Mouse (Mus musculus) erythroblast, embryonic 14.5 days (primary cell): Measurements from ENCODE around the gene H2-Eb2. TPM values are rescaled to one million over a fixed set of nuclear protein-coding genes. Genes with fewer than 3 reads are reported as not detected.

Experiments
- H3K27me3 ChIP-seq: 2 replicates; pipeline ENCODE4 v1.6.1; 2012; ENCODE audit warnings: inconsistent platforms; ENCODE audit not compliant: control insufficient read depth
- H3K36me3 ChIP-seq: 2 replicates; pipeline ENCODE4 v1.6.1; 2012; ENCODE audit warnings: mild to moderate bottlenecking, inconsistent platforms; ENCODE audit not compliant: control insufficient read depth
- H3K4me1 ChIP-seq: 2 replicates; pipeline ENCODE4 v1.6.1; 2012; ENCODE audit warnings: inconsistent platforms; ENCODE audit not compliant: control insufficient read depth
- H3K4me3 ChIP-seq: replicated peaks from 2 replicates; pipeline ENCODE3; 2012; ENCODE audit warnings: moderate library complexity, mild to moderate bottlenecking, inconsistent platforms
- H3K9me3 ChIP-seq: 2 replicates; pipeline ENCODE4 v1.6.1; 2012; ENCODE audit warnings: low read length, inconsistent platforms, mixed read lengths; ENCODE audit not compliant: control insufficient read depth
- GATA1 ChIP-seq: IDR thresholded peaks from 2 replicates; pipeline ENCODE4 v1.6.1; 2012; ENCODE audit warnings: low read length, inconsistent platforms, mixed read lengths
- TAL1 ChIP-seq: IDR thresholded peaks from 3 replicates; pipeline ENCODE4 v1.6.1; 2012; ENCODE audit warnings: low read length, inconsistent platforms, mixed read lengths
- polyA plus RNA-seq: library from polyadenylated mRNA; stranded (reverse); fragments of >175 nt; gene quantifications from 2 replicates; pipeline ENCODE4 v1.2.3, GENCODE M21; 2012

The H2-Eb2 gene
- polyA plus RNA-seq, 1 experiment: not detected

GRCm38 (mm10) chr17:34384699-34385098 is 59.2 kb downstream of the H2-Eb2 start:
- H3K4me3 ChIP-seq: no peak overlapping the region
- no peaks in the 10 kb centered on the region for H3K36me3 ChIP-seq

GRCm38 (mm10) chr17:34386656-34387055 is 61.2 kb downstream of the H2-Eb2 start:
- no peaks in the 10 kb centered on the region for H3K36me3 ChIP-seq
- H3K27me3 ChIP-seq: peaks cover 7% of the 10 kb centered on the region
- no peaks in the 10 kb centered on the region for H3K4me1 ChIP-seq
- no peaks in the 10 kb centered on the region; the same call in 1 of the 2 replicates for H3K9me3 ChIP-seq
- H3K4me3 ChIP-seq: no peak overlapping the region
- TF ChIP-seq TAL1 (no peak), GATA1 (no peak)

More at GRCm38 (mm10) chr17:34384699-34385098, 59.2 kb downstream of the H2-Eb2 start:
- TF ChIP-seq TAL1: no peak
- no peaks in the 10 kb centered on the region for H3K27me3 ChIP-seq
- H3K4me1 ChIP-seq: no peaks in the 10 kb centered on the region
- peaks cover 2% of the 10 kb centered on the region; the same call in 1 of the 2 replicates for H3K9me3 ChIP-seq

GRCm38 (mm10) chr17:34388513-34388912 is 63.0 kb downstream of the H2-Eb2 start:
- H3K4me1 ChIP-seq: no peaks in the 10 kb centered on the region
- H3K9me3 ChIP-seq: no peaks in the 10 kb centered on the region; the same call in 1 of the 2 replicates
- no peak for TF ChIP-seq TAL1
- no peak for TF ChIP-seq GATA1
- no peak overlapping the region for H3K4me3 ChIP-seq
- H3K27me3 ChIP-seq: peaks cover 18% of the 10 kb centered on the region
- H3K36me3 ChIP-seq: no peaks in the 10 kb centered on the region

Other genes with a start within 250 kb of the H2-Eb2 start
- 0.04 and 0.14 TPM in 2 replicates for gene H2-Oa, start 233.3 kb upstream of the H2-Eb2 start, polyA plus RNA-seq
- gene H2-DMa, start 206.1 kb upstream of the H2-Eb2 start, polyA plus RNA-seq: 0.46 and 1.0 TPM in 2 replicates
- 28.3 and 30.4 TPM in 2 replicates for gene Brd2, start 203.0 kb upstream of the H2-Eb2 start, polyA plus RNA-seq
- gene H2-DMb2, start 182.4 kb upstream of the H2-Eb2 start, polyA plus RNA-seq: not detected in 2 replicates
- not detected in 2 replicates for gene H2-DMb1, start 172.6 kb upstream of the H2-Eb2 start, polyA plus RNA-seq
- 0.05 and 0.06 TPM in 2 replicates for gene Tap1, start 138.1 kb upstream of the H2-Eb2 start, polyA plus RNA-seq
- 0.05 and 0.10 TPM in 2 replicates for gene Psmb9, start 137.9 kb upstream of the H2-Eb2 start, polyA plus RNA-seq
- gene Psmb8, start 127.9 kb upstream of the H2-Eb2 start, polyA plus RNA-seq: 0.24 and 0.28 TPM in 2 replicates
- gene Tap2, start 122.1 kb upstream of the H2-Eb2 start, polyA plus RNA-seq: 0.83 and 1.0 TPM in 2 replicates
- gene H2-Ob, start 86.8 kb upstream of the H2-Eb2 start, polyA plus RNA-seq: not detected in 2 replicates
- gene H2-Ab1, start 68.0 kb upstream of the H2-Eb2 start, polyA plus RNA-seq: 0.14 TPM in 1 of 2 replicates, not detected in the other
- not detected in 2 replicates for gene H2-Aa, start 37.8 kb upstream of the H2-Eb2 start, polyA plus RNA-seq
- 0.05 TPM in 1 of 2 replicates, not detected in the other for gene H2-Eb1, start 19.8 kb upstream of the H2-Eb2 start, polyA plus RNA-seq
- not detected in 2 replicates for gene Btnl2, start 29.2 kb downstream of the H2-Eb2 start, polyA plus RNA-seq
- gene Btnl1, start 51.5 kb downstream of the H2-Eb2 start, polyA plus RNA-seq: not detected in 2 replicates
- not detected in 2 replicates for gene BC051142, start 73.2 kb downstream of the H2-Eb2 start, polyA plus RNA-seq
- 0.02 TPM in 1 of 2 replicates, not detected in the other for gene Btnl4, start 151.7 kb downstream of the H2-Eb2 start, polyA plus RNA-seq
- not detected in 2 replicates for gene Btnl6, start 191.7 kb downstream of the H2-Eb2 start, polyA plus RNA-seq
- 0.16 and 0.17 TPM in 2 replicates for gene Notch4, start 238.6 kb downstream of the H2-Eb2 start, polyA plus RNA-seq